Mouse (Mus musculus): ENCODE measurements around the gene Zfp985. TPM values are rescaled to one million over a fixed set of nuclear protein-coding genes. Genes with fewer than 3 reads are reported as not detected.
"Not testable (repeated sequence)": the region's sequence is repeated elsewhere in the genome, so short reads cannot be mapped to it uniquely, and the experiment has no call there.

Gene Zfp985
- 1 to 10 TPM in 1 of 2 experiments, under 1 TPM in 1; 0.73 to 2.9 TPM for polyA plus RNA-seq (2017; shearing (Covaris generic))

- not testable (repeated sequence) for ATAC-seq
These were observed at the start of gene Zfp985 for GRCm38 (mm10) chr4:147553071-147553470. Gene Zfp985, plus strand, starts transcription at chr4:147553277.

- peak; percentile 25 for ATAC-seq
These were observed 43.9 kb upstream of the Zfp985 start for GRCm38 (mm10) chr4:147509174-147509573.

- no peak for ATAC-seq
These were observed 34.1 kb upstream of the Zfp985 start for GRCm38 (mm10) chr4:147518981-147519380.

GRCm38 (mm10) chr4:147520100-147520499 is 33.0 kb upstream of the Zfp985 start:
- no peak for ATAC-seq

GRCm38 (mm10) chr4:147525125-147525524 is 28.0 kb upstream of the Zfp985 start:
- ATAC-seq = no peak

DNA sequence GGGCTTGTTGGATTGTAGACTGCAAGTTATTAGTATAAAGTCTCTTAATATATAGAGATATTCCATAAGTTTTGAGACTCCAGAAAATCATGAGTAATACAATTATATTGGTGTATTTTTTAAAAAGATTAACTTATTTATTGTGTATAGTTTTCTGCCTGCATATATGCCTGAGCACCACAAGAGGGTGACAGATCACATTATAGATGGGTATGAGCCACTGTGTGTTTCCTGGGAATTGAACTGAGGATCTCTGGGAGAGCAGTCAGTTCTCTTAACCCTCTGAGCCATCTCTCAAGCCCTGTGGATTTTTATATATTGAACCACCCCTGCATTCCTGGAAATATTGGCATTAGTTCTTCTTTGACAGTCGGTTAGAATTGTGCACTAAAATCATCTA is 22.7 kb upstream of the Zfp985 start:
- ATAC-seq = no peak

- ATAC-seq = not testable (repeated sequence)
These were observed 17.2 kb upstream of the Zfp985 start for GRCm38 (mm10) chr4:147535916-147536315.

DNA sequence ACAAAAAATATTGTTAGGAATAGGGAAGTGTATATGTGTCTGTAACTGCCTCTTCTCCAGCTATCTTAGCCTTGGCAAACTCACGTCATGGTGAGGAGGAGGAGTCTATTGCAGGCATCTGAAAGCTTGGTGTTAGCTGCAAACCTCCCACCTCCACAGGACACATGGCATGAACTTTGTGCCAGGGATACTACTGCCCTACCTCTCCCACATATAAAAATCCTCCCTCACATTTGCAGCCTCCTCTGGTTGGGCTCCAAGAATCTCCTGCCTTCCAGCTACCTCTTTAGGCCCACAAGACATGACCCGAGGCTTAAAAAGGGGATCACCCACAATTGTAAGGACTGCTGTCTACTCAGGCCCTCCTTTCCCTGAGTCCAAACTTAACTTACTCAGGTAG is 15.4 kb upstream of the Zfp985 start:
- no peak for ATAC-seq

DNA sequence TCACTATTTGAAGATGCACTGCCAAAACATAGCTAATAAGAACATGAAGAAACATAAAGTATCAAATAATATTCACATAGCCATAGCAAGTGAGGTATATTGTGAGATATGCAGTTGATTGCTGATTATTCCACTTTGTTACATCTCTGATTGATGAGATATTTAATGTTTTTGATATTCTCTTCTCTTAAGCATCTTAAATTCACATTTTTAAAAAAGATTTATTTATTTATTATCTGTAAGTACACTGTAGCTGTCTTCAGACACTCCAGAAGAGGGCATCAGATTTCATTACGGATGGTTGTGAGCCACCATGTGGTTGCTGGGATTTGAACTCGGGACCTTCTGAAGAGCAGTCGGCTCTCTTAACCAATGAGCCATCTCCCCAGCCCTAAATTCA is 13.2 kb upstream of the Zfp985 start, which contains the start of gene Gm16503:
Gene Gm16503 (plus strand): TSS at position 301 of the 400 bp plus-strand sequence.
- not testable (repeated sequence) for ATAC-seq

DNA sequence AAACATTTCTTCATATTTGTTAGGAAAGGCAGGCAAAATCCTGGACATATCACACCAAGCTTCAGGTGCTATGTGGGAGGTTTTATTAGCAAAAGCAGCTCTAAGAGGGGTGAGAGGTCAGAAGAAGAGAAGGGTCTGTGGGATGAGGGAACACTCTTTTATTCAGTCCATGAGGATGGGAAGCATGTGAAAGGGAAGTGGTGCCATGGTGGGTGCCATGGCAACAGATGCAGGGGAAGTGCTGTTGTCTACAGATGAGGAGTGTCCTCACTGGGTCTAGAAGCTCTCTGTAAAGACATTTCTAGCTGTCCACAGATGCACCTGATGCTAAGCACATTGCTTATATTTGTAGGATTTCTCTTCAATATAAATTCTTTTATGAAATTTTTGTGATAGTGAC is 12.0 kb upstream of the Zfp985 start:
- ATAC-seq = no peak

DNA sequence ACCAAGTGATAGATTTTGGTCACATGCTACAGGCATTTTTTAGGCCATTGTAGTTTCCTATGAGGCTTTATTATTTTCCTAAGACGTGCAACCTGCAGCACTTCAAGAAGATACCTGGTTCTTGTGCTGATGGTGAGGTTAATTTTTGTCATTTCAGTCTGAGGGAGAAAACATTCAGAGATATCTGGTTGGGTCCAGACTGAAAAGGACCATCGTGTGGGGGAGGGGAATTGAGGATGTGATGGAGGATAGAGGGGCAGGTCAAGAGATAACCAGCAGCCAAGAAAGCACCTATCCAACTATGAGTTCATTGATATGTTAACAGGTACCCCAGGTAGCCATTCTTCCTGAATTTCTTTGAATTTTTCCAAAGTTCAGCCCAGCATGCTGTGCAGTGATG is 1.3 kb downstream of the Zfp985 start:
- not testable (repeated sequence) for ATAC-seq

DNA sequence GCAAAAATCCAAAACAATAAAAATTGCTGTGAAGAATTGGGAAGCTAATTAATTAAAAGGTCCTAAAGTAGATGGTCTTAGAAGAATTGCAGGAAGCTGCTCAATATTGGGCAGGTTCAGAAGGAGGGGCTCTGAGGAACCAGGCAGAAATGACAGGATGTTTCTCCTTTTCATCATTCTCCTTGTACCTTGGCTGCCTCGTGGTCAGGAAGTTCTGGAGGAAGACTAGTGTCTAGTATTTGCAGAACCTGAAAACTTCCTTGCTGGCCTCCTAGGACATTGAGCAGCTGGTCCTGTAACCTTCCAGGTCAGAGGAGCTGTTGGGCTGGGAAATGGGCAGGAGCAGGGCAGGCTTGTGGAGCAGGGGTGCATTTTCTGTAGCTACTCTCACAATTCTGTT is 3.8 kb downstream of the Zfp985 start:
- not testable (repeated sequence) for ATAC-seq

- ATAC-seq = not testable (repeated sequence)
These were observed 4.9 kb downstream of the Zfp985 start for GRCm38 (mm10) chr4:147558011-147558410.

GRCm38 (mm10) chr4:147559096-147559495 is 6.0 kb downstream of the Zfp985 start:
- ATAC-seq = not testable (repeated sequence)

GRCm38 (mm10) chr4:147565426-147566220 is 12.5 kb downstream of the Zfp985 start:
- no peak for ATAC-seq

DNA sequence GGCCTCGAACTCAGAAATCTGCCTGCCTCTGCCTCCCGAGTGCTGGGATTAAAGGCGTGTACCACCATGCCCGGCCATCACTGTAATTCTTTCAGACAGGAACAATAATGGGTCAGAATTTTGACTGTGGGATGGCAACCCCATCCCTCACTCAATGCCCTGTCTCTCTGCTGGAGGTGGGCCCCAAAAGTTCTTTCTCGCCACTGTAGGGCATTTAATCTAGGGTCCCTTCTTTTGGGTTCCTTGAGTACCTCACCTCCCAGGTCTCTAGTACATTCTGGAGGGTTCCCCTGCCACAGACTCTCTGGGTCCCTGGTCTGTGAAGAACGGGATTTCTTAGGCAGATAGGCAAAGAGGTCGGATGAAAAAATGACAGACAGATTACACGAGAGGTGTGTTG is 18.1 kb downstream of the Zfp985 start:
- not testable (repeated sequence) for ATAC-seq

- not testable (repeated sequence) for ATAC-seq
These were observed 26.3 kb downstream of the Zfp985 start for GRCm38 (mm10) chr4:147579371-147579770.

DNA sequence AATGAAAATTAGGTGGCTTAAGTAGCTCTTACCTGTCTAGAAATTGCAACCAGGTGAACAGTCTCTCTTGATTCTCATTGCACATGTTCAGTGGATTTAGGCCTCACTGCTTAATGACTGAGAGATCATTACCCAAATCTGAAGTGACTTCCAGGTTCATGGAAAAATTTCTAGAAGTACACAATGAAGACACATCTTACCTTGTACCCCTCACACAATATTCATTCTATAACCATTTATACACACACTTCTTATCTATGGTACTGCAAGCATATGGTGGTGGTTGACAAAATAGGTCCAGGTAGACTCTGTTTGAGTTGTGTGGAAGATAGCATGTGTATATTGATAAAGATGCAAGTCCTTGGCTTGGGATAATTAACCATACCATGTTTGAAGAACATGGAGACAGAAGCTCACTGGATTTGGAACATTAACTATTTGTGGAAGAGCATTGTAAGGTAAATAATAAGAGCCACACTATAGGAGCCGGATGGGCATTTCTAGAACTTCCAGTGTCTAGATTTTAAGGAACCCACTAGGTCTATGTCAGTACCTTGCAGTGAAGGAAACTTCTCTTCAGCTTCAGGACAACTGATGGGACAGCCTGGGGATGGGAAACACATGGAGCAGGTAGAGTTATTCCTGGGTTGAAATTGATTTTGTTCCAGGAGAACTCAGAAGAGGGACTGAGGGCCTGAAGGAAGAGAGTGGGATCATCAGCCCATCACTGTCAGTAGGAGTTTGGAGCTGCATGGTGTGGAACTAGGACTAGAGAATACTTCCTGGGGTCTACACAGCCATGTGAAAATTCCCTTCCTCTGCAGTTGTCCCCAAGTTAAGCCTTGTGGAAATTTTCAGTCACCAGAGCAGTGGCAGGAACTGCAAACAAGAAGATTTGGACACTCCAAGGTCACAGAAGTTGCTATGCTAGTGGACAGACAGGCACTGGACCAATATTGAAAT is 33.7 kb downstream of the Zfp985 start:
- peak; percentile 46 for ATAC-seq

DNA sequence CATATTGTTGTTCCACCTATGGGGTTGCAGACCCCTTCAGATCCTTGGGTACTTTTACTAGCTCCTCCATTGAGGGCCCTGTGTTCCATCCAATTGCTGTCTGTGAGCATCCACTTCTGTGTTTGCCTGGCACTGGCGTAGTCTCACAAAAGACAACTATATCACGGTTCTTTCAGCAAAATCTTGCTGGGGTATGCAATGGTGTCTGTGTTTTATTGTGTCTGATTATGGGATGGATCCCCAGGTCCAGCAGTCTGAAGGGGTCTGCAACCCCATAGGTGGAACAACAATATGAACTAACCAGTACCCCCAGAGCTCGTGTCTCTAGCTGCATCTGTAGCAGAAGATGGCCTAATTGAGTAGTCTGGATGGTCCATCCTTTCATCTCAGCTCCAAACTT is 41.6 kb downstream of the Zfp985 start:
- not testable (repeated sequence) for ATAC-seq

- ATAC-seq = no peak
These were observed 44.6 kb downstream of the Zfp985 start for GRCm38 (mm10) chr4:147597685-147598084.

- no peak for ATAC-seq
These were observed 45.8 kb downstream of the Zfp985 start for GRCm38 (mm10) chr4:147598831-147599230.

DNA sequence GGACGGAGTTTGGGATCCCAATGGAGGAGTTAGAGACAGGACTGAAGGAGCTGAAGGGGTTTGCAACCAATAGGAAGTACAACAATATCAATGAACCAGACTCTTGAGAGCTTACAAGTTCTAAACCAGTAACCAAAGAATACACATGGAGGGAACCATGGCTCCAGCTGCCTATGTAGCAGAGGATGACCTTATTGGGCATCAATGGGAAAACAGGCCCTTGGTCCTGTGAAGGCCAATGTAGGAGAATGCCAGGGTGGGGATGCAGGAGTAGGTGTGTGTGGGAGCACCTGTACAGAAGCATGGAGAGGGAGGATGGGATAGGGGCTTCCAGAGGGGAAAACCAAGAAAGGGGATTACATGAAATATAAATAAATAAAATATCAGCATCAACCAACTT is 48.8 kb downstream of the Zfp985 start:
- no peak for ATAC-seq

DNA sequence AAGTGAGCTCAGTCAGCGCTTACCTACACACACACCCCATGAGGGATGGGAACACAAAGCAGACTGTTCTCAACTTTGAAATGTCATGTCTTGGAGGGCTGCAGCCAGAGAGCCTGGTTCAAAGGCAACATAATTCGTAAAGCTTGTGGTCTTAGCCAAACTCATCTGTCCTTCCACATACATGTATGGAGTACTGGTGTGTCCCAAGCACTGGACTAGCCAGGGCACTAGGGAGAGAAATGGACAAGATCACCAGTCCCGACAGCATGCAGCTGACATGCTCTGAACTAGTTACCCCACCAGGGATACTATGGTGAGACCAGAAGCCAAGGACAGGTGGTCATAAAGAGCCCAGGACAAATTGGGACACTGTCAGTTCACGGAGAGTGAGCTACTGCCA is 50.7 kb downstream of the Zfp985 start:
- ATAC-seq = no peak

Data from activated CD4-positive, CD25-positive, alpha-beta regulatory T cell, adult 4 months (primary cell).